Mouse (Mus musculus): Measurements from ENCODE around the gene Tekt5. TPM values are rescaled to one million over a fixed set of nuclear protein-coding genes. Genes with fewer than 3 reads are reported as not detected.

Tekt5 gene
- polyA plus RNA-seq, 1 experiment from 2014 or later, result 3.9 TPM

DNA sequence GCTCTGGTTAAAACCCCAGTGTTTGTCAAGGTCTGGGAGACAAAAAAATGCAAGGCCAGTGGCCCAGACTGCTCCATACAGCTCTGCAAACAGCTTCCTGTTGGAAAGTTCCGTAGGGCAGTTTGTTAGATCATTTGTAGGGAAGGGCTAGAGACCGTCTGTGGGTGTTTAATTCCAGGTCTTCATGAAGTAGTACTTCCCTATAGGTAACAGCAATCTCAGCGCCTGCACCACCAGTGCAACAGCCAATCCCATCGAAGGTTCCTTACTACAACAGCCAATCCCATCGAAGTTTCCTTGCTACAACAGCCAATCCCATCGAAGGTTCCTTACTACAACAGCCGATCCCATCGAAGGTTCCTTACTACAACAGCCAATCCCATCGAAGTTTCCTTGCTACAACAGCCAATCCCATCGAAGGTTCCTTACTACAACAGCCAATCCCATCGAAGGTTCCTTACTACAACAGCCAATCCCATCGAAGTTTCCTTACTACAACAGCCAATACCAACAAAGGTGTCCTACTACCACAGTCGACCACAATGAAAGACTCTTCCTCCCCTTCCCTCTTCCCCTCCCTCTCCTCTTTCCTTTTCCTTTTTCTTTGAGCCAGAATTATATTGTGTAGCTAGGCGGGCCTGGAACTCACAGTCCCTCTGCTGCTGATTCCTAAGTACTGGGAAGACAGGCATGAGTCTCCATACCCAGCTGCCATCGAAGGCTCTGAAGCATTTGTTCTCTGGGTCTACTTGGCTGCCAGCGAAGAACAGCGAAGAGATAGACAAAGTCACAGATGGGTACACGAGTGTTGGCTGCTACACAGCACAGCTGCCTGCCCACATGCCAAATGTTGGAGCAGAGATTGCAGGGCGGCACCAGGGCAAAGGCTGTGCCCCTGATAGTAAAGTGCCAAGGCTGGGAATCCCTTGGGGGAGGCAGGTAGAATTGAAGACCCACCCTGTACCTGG lies 58.6 kb downstream of the Tekt5 start:
- H3K9ac ChIP-seq (ENCODE audit: low read depth, low read length), result no peak overlapping the region
- H3K27me3 ChIP-seq (replicated peaks; ENCODE audit: control insufficient read depth, insufficient read depth, low read length), result no peaks in the 10 kb centered on the region
- no peak overlapping the region for H3K4me2 ChIP-seq (ENCODE audit: low read depth, low read length)
- WGBS, result 93% methylated on average over 19 of the region's 19 CpGs
- H3K36me3 ChIP-seq (ENCODE audit: control insufficient read depth, insufficient read depth, low read length), result no peaks in the 10 kb centered on the region
- H3K9me3 ChIP-seq (ENCODE audit: control insufficient read depth, low read length), result no peaks in the 10 kb centered on the region
- H3K4me1 ChIP-seq (ENCODE audit: control insufficient read depth, insufficient read depth, low read length), result no peaks in the 10 kb centered on the region
- ATAC-seq (ENCODE audit: low read depth) (no peak), DNase-seq (ENCODE audit: low spot score) (no peak)
- no peak overlapping the region for H3K4me3 ChIP-seq (ENCODE audit: low read depth, low read length)
- no peak overlapping the region for H3K27ac ChIP-seq (replicated peaks; ENCODE audit: low read depth, low read length)

DNA sequence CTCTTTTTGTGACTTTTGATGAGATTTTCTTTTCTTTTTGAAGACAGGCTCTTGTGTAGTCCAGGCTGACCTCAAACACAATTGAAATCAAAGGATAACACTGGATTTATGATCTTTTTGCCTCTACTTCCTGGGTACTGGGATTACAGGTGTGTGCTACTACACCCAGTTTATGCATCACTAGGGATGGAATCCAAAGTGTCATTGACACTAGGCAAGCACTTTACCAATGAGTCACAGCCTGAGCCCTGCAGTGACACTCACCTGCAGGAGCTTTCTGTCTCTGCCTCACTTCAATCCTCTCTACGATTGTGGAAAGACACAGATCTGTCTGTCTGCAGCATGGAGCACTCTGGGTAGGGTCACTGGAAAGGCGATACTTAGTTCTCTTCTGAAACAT lies 59.3 kb downstream of the Tekt5 start:
- Histone ChIP-seq H3K9ac (ENCODE audit: low read depth, low read length) (no peak overlapping the region), H3K9me3 (ENCODE audit: control insufficient read depth, low read length) (no peaks in the 10 kb centered on the region), H3K4me1 (ENCODE audit: control insufficient read depth, insufficient read depth, low read length) (no peaks in the 10 kb centered on the region), H3K36me3 (ENCODE audit: control insufficient read depth, insufficient read depth, low read length) (no peaks in the 10 kb centered on the region), H3K4me2 (ENCODE audit: low read depth, low read length) (no peak overlapping the region), H3K4me3 (ENCODE audit: low read depth, low read length) (no peak overlapping the region), H3K27me3 (replicated peaks; ENCODE audit: control insufficient read depth, insufficient read depth, low read length) (no peaks in the 10 kb centered on the region), H3K27ac (replicated peaks; ENCODE audit: low read depth, low read length) (no peak overlapping the region)
- DNase-seq (ENCODE audit: low spot score) (no peak), ATAC-seq (ENCODE audit: low read depth) (no peak)
- 83% methylated on average over 2 of the region's 2 CpGs for WGBS

DNA sequence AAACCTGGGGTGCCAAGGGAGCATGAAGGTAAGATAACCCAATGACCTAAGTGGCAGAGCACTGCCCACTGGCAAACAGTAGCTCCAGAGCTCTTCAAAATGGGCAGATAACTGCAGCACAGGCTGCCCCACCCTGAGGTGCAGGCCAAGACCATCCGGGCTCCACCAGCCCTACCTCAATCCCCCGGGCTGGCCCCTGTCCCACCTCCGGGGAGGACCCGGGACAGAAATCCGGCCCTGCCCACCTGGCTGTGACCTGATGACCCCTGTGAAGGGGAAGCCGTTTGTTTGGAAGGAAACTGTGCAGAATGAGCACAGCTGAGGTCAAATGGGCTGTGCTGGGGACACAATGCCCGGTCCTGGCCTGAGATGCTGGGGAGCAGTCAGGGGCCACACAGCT lies 62.6 kb downstream of the Tekt5 start:
- DNase-seq (ENCODE audit: low spot score) (no peak), ATAC-seq (ENCODE audit: low read depth) (no peak)
- Histone ChIP-seq H3K9ac (ENCODE audit: low read depth, low read length) (no peak overlapping the region), H3K4me3 (ENCODE audit: low read depth, low read length) (no peak overlapping the region), H3K9me3 (ENCODE audit: control insufficient read depth, low read length) (no peaks in the 10 kb centered on the region), H3K27me3 (replicated peaks; ENCODE audit: control insufficient read depth, insufficient read depth, low read length) (no peaks in the 10 kb centered on the region), H3K36me3 (ENCODE audit: control insufficient read depth, insufficient read depth, low read length) (no peaks in the 10 kb centered on the region), H3K4me2 (ENCODE audit: low read depth, low read length) (no peak overlapping the region), H3K4me1 (ENCODE audit: control insufficient read depth, insufficient read depth, low read length) (no peaks in the 10 kb centered on the region), H3K27ac (replicated peaks; ENCODE audit: low read depth, low read length) (no peak overlapping the region)
- 55% methylated on average over 6 of the region's 7 CpGs for WGBS

DNA sequence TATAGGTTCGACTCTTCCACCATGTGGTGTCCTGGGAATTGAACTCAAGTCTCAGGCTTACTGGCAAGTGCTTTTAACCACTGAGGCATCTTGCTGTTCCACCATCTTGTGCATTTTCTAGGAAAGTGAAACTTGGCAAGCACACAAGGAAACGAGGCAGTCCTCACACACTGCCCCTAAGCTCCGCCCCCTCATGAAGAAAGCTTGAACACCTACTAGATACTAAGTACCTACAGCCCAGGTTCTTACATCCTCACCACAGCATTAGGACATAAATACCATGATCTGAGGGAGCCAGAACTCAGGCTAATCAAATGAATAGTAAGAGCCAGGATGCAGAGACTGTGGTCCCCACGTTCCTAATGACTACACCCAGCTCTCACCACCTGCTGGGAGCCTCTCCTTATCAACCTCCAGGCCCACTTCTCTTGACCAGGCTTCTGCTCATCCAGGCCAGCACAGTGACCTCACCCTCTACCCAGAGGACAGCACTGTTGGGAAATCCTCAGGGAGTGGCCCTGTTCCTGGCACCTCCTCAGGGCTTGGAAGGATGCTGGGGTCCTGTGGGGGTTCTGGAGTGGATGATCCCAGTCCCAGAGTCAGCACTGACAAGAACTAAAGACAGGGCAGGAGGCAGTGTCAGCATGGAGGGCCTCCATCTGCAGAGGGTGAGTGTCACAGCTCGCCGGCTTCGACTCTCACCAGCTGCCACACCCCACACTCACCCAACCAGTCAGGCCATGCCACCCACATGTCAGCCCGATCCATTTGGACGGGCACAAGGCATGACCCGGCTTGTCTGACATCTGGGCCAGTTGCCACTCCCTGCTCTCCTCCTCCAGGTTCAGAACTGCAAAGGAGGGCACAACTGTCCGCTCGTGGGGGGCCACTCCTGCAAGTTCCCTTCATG lies 64.4 kb downstream of the Tekt5 start:
- DNase-seq (ENCODE audit: low spot score), result no peak
- Histone ChIP-seq H3K36me3 (ENCODE audit: control insufficient read depth, insufficient read depth, low read length) (no peaks in the 10 kb centered on the region), H3K4me3 (ENCODE audit: low read depth, low read length) (no peak overlapping the region), H3K27me3 (replicated peaks; ENCODE audit: control insufficient read depth, insufficient read depth, low read length) (no peaks in the 10 kb centered on the region), H3K4me1 (ENCODE audit: control insufficient read depth, insufficient read depth, low read length) (no peaks in the 10 kb centered on the region), H3K9me3 (ENCODE audit: control insufficient read depth, low read length) (no peaks in the 10 kb centered on the region), H3K27ac (replicated peaks; ENCODE audit: low read depth, low read length) (no peak overlapping the region), H3K9ac (ENCODE audit: low read depth, low read length) (no peak overlapping the region), H3K4me2 (ENCODE audit: low read depth, low read length) (no peak overlapping the region)
- 74% methylated on average over 9 of the region's 12 CpGs for WGBS
- no peak for ATAC-seq (ENCODE audit: low read depth)

DNA sequence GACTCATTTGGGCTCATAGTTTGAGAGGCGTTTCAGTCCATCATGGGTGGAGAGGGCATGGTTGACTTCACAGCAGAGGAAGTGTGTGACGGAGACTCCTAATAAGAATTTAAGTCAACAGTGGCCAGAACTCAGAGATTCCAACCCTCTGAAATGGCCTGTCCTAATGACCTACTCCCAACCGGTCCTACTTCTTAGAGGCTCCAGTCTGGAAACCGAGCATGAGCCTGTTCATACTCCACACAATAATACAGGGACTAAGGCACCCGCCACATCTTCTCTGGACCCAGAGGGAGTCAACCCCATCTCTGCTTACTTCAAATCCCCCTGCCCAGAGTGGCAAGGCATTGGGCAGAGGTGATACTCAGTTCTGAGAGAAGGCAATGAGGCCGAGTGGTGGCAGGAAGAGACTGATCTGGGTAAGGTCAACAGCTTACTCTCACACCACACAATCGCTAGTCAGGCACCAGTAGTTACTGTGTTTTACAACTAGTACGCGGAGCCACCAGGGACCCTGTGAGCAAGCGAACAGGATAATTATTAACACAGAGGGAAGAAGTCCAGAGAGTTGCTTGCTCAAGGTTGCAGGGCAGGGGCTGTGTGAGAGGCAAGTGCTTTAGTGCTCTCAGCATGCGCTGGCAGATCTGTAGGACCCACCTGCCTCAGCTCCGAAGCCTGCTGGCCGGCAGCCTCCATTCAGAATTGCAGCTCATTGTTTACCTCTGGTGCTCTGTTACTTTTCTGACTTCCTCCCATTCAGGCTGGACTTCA lies 67.5 kb downstream of the Tekt5 start:
- Histone ChIP-seq H3K36me3 (ENCODE audit: control insufficient read depth, insufficient read depth, low read length) (no peaks in the 10 kb centered on the region), H3K27me3 (replicated peaks; ENCODE audit: control insufficient read depth, insufficient read depth, low read length) (no peaks in the 10 kb centered on the region), H3K4me1 (ENCODE audit: control insufficient read depth, insufficient read depth, low read length) (no peaks in the 10 kb centered on the region), H3K9ac (ENCODE audit: low read depth, low read length) (no peak overlapping the region), H3K4me2 (ENCODE audit: low read depth, low read length) (no peak overlapping the region), H3K27ac (replicated peaks; ENCODE audit: low read depth, low read length) (no peak overlapping the region), H3K9me3 (ENCODE audit: control insufficient read depth, low read length) (no peaks in the 10 kb centered on the region), H3K4me3 (ENCODE audit: low read depth, low read length) (no peak overlapping the region)
- DNase-seq (ENCODE audit: low spot score) (no peak), ATAC-seq (ENCODE audit: low read depth) (no peak)
- WGBS, result 59% methylated on average over 13 of the region's 13 CpGs

DNA sequence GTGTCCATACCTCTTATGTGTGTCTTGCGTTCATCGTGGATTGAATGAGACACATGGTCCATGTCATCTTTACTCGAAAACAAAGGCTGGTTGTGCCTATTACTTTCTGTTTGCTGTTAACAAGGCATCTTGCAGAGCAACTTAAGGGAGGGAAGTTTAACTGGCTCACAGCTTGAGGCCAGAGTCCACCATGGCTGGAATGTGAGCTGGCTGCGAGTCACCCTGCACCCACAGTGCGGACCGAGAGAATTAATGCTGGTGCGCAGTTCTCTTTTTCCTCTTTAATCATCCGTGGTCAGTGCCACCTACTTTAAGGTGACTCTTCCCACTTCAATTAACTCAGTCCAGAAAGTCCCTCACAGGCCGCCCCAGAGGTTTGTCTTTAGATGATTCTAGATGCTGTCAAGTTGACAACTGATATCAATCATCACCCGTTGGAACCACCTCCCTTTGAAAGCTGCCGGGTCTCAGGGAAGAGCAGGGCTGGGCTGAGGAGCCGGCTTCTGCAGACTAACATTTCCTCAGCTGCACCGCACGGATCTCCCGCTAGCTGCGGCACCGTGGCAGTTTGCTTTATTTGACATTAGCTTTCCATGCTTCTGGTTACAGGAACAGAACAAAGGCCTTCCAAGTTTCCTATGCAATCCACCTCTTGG lies 75.2 kb downstream of the Tekt5 start:
- WGBS, result 49% methylated on average over 17 of the region's 17 CpGs
- H3K36me3 ChIP-seq (ENCODE audit: control insufficient read depth, insufficient read depth, low read length), result no peaks in the 10 kb centered on the region
- H3K27me3 ChIP-seq (replicated peaks; ENCODE audit: control insufficient read depth, insufficient read depth, low read length), result no peaks in the 10 kb centered on the region
- ATAC-seq (ENCODE audit: low read depth) (no peak), DNase-seq (ENCODE audit: low spot score) (no peak)
- H3K4me3 ChIP-seq (ENCODE audit: low read depth, low read length), result no peak overlapping the region
- no peaks in the 10 kb centered on the region for H3K4me1 ChIP-seq (ENCODE audit: control insufficient read depth, insufficient read depth, low read length)
- H3K9me3 ChIP-seq (ENCODE audit: control insufficient read depth, low read length), result no peaks in the 10 kb centered on the region
- no peak overlapping the region for H3K4me2 ChIP-seq (ENCODE audit: low read depth, low read length)
- H3K9ac ChIP-seq (ENCODE audit: low read depth, low read length), result no peak overlapping the region
- no peak overlapping the region for H3K27ac ChIP-seq (replicated peaks; ENCODE audit: low read depth, low read length)

DNA sequence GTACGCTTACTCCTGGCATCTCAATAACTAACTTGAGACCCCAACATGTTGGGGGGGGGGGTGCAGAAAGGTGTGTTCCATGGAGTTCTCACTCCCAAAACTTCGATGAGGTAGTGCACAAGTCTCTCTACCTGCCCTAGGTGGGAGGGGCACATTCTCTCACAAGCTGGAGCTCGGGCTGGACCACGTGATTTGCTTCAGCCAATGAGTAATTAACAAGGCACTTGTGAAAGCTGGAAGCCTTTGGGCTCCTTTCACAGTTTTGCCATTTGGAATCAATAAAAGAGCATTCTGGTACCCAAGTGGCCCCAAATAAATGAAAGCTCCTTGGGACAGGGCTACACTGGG lies 78.1 kb downstream of the Tekt5 start:
- H3K36me3 ChIP-seq (ENCODE audit: control insufficient read depth, insufficient read depth, low read length), result no peaks in the 10 kb centered on the region
- 53% methylated on average over 4 of the region's 4 CpGs for WGBS
- no peak for ATAC-seq (ENCODE audit: low read depth)
- no peak for DNase-seq (ENCODE audit: low spot score)
- H3K4me3 ChIP-seq (ENCODE audit: low read depth, low read length), result no peak overlapping the region
- no peaks in the 10 kb centered on the region for H3K4me1 ChIP-seq (ENCODE audit: control insufficient read depth, insufficient read depth, low read length)
- no peaks in the 10 kb centered on the region for H3K27me3 ChIP-seq (replicated peaks; ENCODE audit: control insufficient read depth, insufficient read depth, low read length)
- H3K9ac ChIP-seq (ENCODE audit: low read depth, low read length), result no peak overlapping the region
- no peak overlapping the region for H3K27ac ChIP-seq (replicated peaks; ENCODE audit: low read depth, low read length)
- no peak overlapping the region for H3K4me2 ChIP-seq (ENCODE audit: low read depth, low read length)
- H3K9me3 ChIP-seq (ENCODE audit: control insufficient read depth, low read length), result no peaks in the 10 kb centered on the region
